Comparison of ENCODE assay signal across 21 mouse cellular contexts in the genomic region with DNA sequence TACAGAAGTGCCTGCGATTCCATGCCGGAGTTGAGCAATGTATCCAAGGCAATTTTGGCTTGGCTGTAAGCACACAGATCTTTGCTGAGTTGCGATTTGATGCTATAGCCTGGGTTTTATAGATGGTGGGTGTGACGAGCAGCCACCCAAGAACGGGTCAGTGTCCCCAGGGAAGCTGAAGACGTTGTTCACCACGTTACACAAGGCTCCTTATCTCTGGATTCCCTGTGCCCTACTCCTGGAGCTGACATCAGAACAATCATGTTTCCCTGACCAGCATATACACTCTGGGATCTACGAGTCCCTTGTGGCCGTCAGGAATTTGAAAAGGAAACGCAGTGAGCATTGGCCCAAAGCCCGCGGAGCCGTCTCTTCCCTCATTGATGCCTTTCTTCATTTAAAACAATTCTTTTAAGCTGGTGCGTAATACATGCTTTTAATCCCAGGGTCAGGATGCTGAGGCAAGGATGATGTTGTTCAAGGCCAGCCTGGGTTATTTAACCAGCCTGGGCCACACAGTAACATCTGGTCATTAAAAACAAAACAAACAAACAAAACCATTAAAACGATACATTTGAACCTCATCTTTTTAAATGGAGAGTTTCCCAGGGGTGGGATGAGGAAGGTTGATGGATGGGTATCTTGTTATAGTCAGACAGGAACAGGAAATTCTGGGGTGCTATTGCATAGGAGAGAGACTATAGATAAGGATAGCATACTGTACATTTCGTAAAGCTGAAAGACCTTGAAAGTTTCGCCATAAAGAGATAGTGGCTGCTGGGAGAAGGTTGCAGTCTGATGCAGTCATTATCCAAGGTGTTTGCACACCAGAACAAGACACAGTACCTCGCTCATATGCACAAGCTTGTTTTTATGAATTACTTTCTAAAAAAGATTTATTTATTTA.
"Had no signal": no experiment of that assay in that cellular context is flagged by ENCODE, and none has a peak within 500 bp of the region (broad histone marks: within the 10 kb centered on the region; RNA-seq: fewer than 3 reads in every experiment).

No protein-coding gene starts in this region.

- H3K4me3 ChIP-seq: kidney, embryonic 15.5 days; layer of hippocampus, adult 2 months; megakaryocyte, embryonic 14.5 days; midbrain, embryonic 10.5 days; midbrain, embryonic 13.5 days; myocyte; neural tube, embryonic 13.5 days had no signal

- ATAC-seq: liver, postnatal 0 days; lung, postnatal 0 days; midbrain, embryonic 13.5 days; midbrain, embryonic 16.5 days had no signal

- H3K4me2 ChIP-seq: kidney, embryonic 15.5 days; liver, embryonic 11.5 days; lung, embryonic 14.5 days; midbrain, embryonic 13.5 days; neural tube, embryonic 13.5 days had no signal

- H3K4me1 ChIP-seq: kidney, embryonic 15.5 days; midbrain, embryonic 10.5 days; midbrain, embryonic 13.5 days; neural tube, embryonic 13.5 days had no signal

- H3K27ac ChIP-seq: kidney, embryonic 15.5 days; layer of hippocampus, adult 2 months; liver, embryonic 14.5 days; midbrain, embryonic 10.5 days; midbrain, embryonic 13.5 days; neural tube, embryonic 13.5 days; stomach, postnatal 0 days had no signal

- H3K36me3 ChIP-seq: kidney, embryonic 15.5 days; midbrain, embryonic 10.5 days; midbrain, embryonic 13.5 days; neural tube, embryonic 13.5 days had no signal

- H3K27me3 ChIP-seq: kidney, embryonic 15.5 days; midbrain, embryonic 13.5 days; neural tube, embryonic 13.5 days had no signal

- DNase-seq: kidney, adult 11 months; layer of hippocampus, adult 9-11 months; liver, postnatal 0 days; lung, embryonic 14.5 days; right cerebral cortex, postnatal 25 days; spleen, adult 18-20 months; thymus, adult 2 months; thymus, postnatal 14 days; thymus, postnatal 4 days had no signal

- H3K9ac ChIP-seq: kidney, embryonic 15.5 days; liver, embryonic 14.5 days; liver, postnatal 0 days; lung, embryonic 14.5 days; midbrain, embryonic 13.5 days; neural tube, embryonic 13.5 days had no signal
